Mouse (Mus musculus): ENCODE data around the gene Efemp1.

Efemp1 gene

GRCm38 (mm10) chr11:28951586-28952210, 98.7 kb downstream of the Efemp1 start:
- peak; percentile 15 for DNase-seq

- DNase-seq, result peak; percentile 87
Observed at GRCm38 (mm10) chr11:28954673-28955304, 101.8 kb downstream of the Efemp1 start.

- no peak for DNase-seq
Observed at GRCm38 (mm10) chr11:28955305-28955701, 102.3 kb downstream of the Efemp1 start.

DNA sequence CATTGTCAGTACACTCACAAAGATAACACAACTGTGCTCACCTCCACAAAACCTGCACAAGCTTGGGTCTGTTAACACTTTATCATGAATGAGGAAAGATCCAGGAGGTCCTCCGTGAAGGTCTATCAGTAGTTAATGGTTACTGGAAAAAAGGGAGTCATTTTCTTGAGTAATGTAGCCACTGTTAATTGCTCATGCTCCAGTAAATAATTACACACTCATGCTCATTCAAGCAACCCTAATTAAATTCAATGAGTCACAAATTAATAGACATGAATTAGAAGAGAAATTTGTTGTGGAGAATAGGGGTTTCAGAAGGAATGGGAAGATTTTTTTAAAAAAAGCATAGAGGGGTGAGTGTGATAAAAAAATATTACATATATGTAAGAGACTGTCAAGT, 108.4 kb downstream of the Efemp1 start:
- no peak for DNase-seq

Data from lung, postnatal 36 days (tissue).